Mouse (Mus musculus) CH12.LX (cell line): ENCODE results near the gene Rras2. TPM values are rescaled to one million over a fixed set of nuclear protein-coding genes. Genes with fewer than 3 reads are reported as not detected.

Experiments
- DNase-seq: peaks from one replicate; pipeline ENCODE4 v3.0.0-alpha.2; 2013; ENCODE audit errors: extremely low read depth
- H3K27ac ChIP-seq: 2 replicates; pipeline ENCODE4 v1.5.1; 2012; ENCODE audit warnings: low read depth, mild to moderate bottlenecking, control low read depth, moderate library complexity; ENCODE audit not compliant: insufficient read depth
- H3K27me3 ChIP-seq: replicated peaks from 2 replicates; pipeline ENCODE3; 2012; ENCODE audit warnings: inconsistent platforms
- H3K36me3 ChIP-seq, 2 experiments: replicated peaks in 1 of 2; 2 replicates each; pipeline versions ENCODE3 to v1.6.1; 2012; ENCODE audit warnings: inconsistent platforms in 1 of 2, low read length in 1 of 2, mild to moderate bottlenecking in 1 of 2, mixed read lengths in 1 of 2, moderate library complexity in 1 of 2; ENCODE audit not compliant: control insufficient read depth in 1 of 2, insufficient read depth in 1 of 2
- H3K4me1 ChIP-seq, 2 experiments: 2 replicates each; pipeline ENCODE4 v1.6.1; 2012; ENCODE audit warnings: inconsistent platforms in 1 of 2, moderate library complexity in 1 of 2; ENCODE audit not compliant: insufficient read depth in 2 of 2, control insufficient read depth in 1 of 2
- H3K4me2 ChIP-seq: 2 replicates; pipeline ENCODE4 v1.6.1; 2012; ENCODE audit warnings: low read depth, mild to moderate bottlenecking, control low read depth; ENCODE audit not compliant: poor library complexity, insufficient read depth, severe bottlenecking
- H3K4me3 ChIP-seq, 3 experiments: fragments of 150-350 bp in 1 of 3; sonication (generic) in 1 of 3; replicated peaks in 1 of 3; 2 replicates each; pipeline versions ENCODE3 to v1.5.1; 2011 to 2012; ENCODE audit warnings: low read depth in 2 of 3, low read length in 2 of 3, mild to moderate bottlenecking in 2 of 3, moderate library complexity in 2 of 3, control low read depth in 1 of 3, improper control_type of control experiment in 1 of 3, inconsistent platforms in 1 of 3, mixed read lengths in 1 of 3; ENCODE audit not compliant: poor library complexity in 1 of 3
- H3K79me2 ChIP-seq: replicated peaks from 2 replicates; pipeline ENCODE4 v1.6.1; 2012; ENCODE audit warnings: mild to moderate bottlenecking, moderate library complexity; ENCODE audit not compliant: control insufficient read depth, poor library complexity, insufficient read depth, severe bottlenecking; ENCODE audit errors: extremely low read depth
- H3K9ac ChIP-seq: 2 replicates; pipeline ENCODE4 v1.6.1; 2012; ENCODE audit warnings: low read depth, mild to moderate bottlenecking, control low read depth, moderate library complexity; ENCODE audit not compliant: insufficient read depth
- H3K9me3 ChIP-seq: replicated peaks from 2 replicates; pipeline ENCODE3; 2012; ENCODE audit warnings: low read length, inconsistent platforms, mixed read lengths
- CHD2 ChIP-seq: IDR thresholded peaks from 2 replicates; pipeline ENCODE4 v1.6.1; 2011; ENCODE audit warnings: low read length, improper control_type of control experiment
- CTCF ChIP-seq, 2 experiments: IDR thresholded peaks in 1 of 2; conservative IDR thresholded peaks in 1 of 2; 2 replicates each; pipeline ENCODE4 v1.5.1; 2011 to 2012; ENCODE audit warnings: low read depth in 2 of 2, low read length in 2 of 2, improper control_type of control experiment in 1 of 2, inconsistent platforms in 1 of 2, mild to moderate bottlenecking in 1 of 2, moderate library complexity in 1 of 2
- ELF1 ChIP-seq: IDR thresholded peaks from 2 replicates; pipeline ENCODE4 v1.6.1; 2014; ENCODE audit warnings: low read depth, mild to moderate bottlenecking, inconsistent platforms, low read length, improper control_type of control experiment
- ETS1 ChIP-seq: conservative IDR thresholded peaks from 2 replicates; pipeline ENCODE4 v1.6.1; 2012; ENCODE audit warnings: low read depth, mild to moderate bottlenecking, inconsistent platforms, low read length, improper control_type of control experiment, moderate library complexity
- GABPA ChIP-seq: IDR thresholded peaks from 2 replicates; pipeline ENCODE4 v1.6.1; 2012; ENCODE audit warnings: low read depth, low read length, improper control_type of control experiment, inconsistent platforms; ENCODE audit not compliant: insufficient replicate concordance
- HCFC1 ChIP-seq: IDR thresholded peaks from 2 replicates; pipeline ENCODE4 v1.6.1; 2012; ENCODE audit warnings: low read depth, mild to moderate bottlenecking, inconsistent platforms, low read length, improper control_type of control experiment
- JUN ChIP-seq: IDR thresholded peaks from 2 replicates; pipeline ENCODE4 v1.6.1; 2011; ENCODE audit warnings: low read depth, mild to moderate bottlenecking, low read length, improper control_type of control experiment, moderate library complexity; ENCODE audit not compliant: insufficient read depth
- MAZ ChIP-seq: IDR thresholded peaks from 2 replicates; pipeline ENCODE4 v1.6.1; 2012; ENCODE audit warnings: low read depth, mild to moderate bottlenecking, inconsistent platforms, low read length, improper control_type of control experiment, moderate library complexity
- MXI1 ChIP-seq: IDR thresholded peaks from 2 replicates; pipeline ENCODE4 v1.6.1; 2011; ENCODE audit warnings: mild to moderate bottlenecking, low read depth, low read length, improper control_type of control experiment
- MYC ChIP-seq: IDR thresholded peaks from 2 replicates; pipeline ENCODE4 v1.6.1; 2011; ENCODE audit warnings: low read depth, mild to moderate bottlenecking, improper control_type of control experiment, low read length
- NELFE ChIP-seq: IDR thresholded peaks from 2 replicates; pipeline ENCODE4 v1.6.1; 2011; ENCODE audit warnings: low read depth, low read length, improper control_type of control experiment
- NRF1 ChIP-seq: IDR thresholded peaks from 2 replicates; pipeline ENCODE4 v1.6.1; 2014; ENCODE audit warnings: low read depth, mild to moderate bottlenecking, inconsistent platforms, low read length, improper control_type of control experiment, moderate library complexity
- RAD21 ChIP-seq: IDR thresholded peaks from 2 replicates; pipeline ENCODE4 v1.6.1; 2011; ENCODE audit warnings: low read depth, mild to moderate bottlenecking, low read length, improper control_type of control experiment, moderate library complexity
- RCOR1 ChIP-seq: conservative IDR thresholded peaks from 2 replicates; pipeline ENCODE4 v1.6.1; 2012; ENCODE audit warnings: low read depth, mild to moderate bottlenecking, inconsistent platforms, low read length, improper control_type of control experiment
- SIN3A ChIP-seq: IDR thresholded peaks from 2 replicates; pipeline ENCODE4 v1.6.1; 2012; ENCODE audit warnings: low read length, improper control_type of control experiment, inconsistent platforms
- SMC3 ChIP-seq: IDR thresholded peaks from 2 replicates; pipeline ENCODE4 v1.6.1; 2011; ENCODE audit warnings: low read depth, low read length, improper control_type of control experiment
- TCF12 ChIP-seq: IDR thresholded peaks from 2 replicates; pipeline ENCODE4 v1.6.1; 2014; ENCODE audit warnings: low read depth, mild to moderate bottlenecking, inconsistent platforms, low read length, improper control_type of control experiment
- UBTF ChIP-seq: IDR thresholded peaks from 2 replicates; pipeline ENCODE4 v1.6.1; 2012; ENCODE audit warnings: low read depth, mild to moderate bottlenecking, inconsistent platforms, low read length, improper control_type of control experiment, moderate library complexity
- USF1 ChIP-seq: IDR thresholded peaks from 2 replicates; pipeline ENCODE4 v1.6.1; 2014; ENCODE audit warnings: low read depth, mild to moderate bottlenecking, inconsistent platforms, low read length, improper control_type of control experiment
- USF2 ChIP-seq: conservative IDR thresholded peaks from 2 replicates; pipeline ENCODE4 v1.6.1; 2011; ENCODE audit warnings: low read depth, low read length, improper control_type of control experiment
- ZMIZ1 ChIP-seq: IDR thresholded peaks from 2 replicates; pipeline ENCODE4 v1.6.1; 2012; ENCODE audit warnings: low read depth, mild to moderate bottlenecking, inconsistent platforms, low read length, improper control_type of control experiment
- dilution Hi-C: fragments of 300-500 bp; cut with MboI; formaldehyde crosslinking; loops from 2 replicates; pipeline ENCODE4 v1.14.3; 2020; ENCODE audit warnings: low sequenced_read_pairs; ENCODE audit not compliant: extremely low pct_unique_long_range_greater_than_20kb, extremely low pct_ligation_motif_present
- in situ Hi-C: fragments of 300-500 bp; cut with MboI; formaldehyde crosslinking; loops from 3 replicates; pipeline ENCODE4 v1.14.3; 2019; ENCODE audit warnings: low sequenced_read_pairs, low pct_ligation_motif_present, low pct_unique_long_range_greater_than_20kb, mixed read lengths
- polyA plus RNA-seq: library from polyadenylated mRNA; unstranded; fragments of >175 nt; gene quantifications from 2 replicates; pipeline ENCODE4 v1.2.1, GENCODE M21; 2012; ENCODE audit warnings: low read depth; ENCODE audit not compliant: insufficient read length
- total RNA-seq, 2 experiments: library from RNA; depleted of rRNA; stranded (reverse); fragments of 300-350 nt in 1 of 2; fragments of >200 nt in 1 of 2; gene quantifications; 2 replicates each; pipeline ENCODE4 v1.2.3; 2012 to 2014

The Rras2 gene
- total and polyA plus RNA-seq, 3 experiments: 11.2 to 36.0 (median 18.4) TPM

GRCm38 (mm10) chr7:114149135-114149534, 31.6 kb upstream of the Rras2 start:
- no peak overlapping the region for H3K27ac ChIP-seq
- no peaks in the 10 kb centered on the region for H3K79me2 ChIP-seq
- no peak for DNase-seq
- no peak overlapping the region for H3K9ac ChIP-seq
- in situ Hi-C loops: no loop called here
- no peaks in the 10 kb centered on the region for H3K36me3 ChIP-seq
- dilution Hi-C loops: no loop called here
- peaks cover 4% of the 10 kb centered on the region for H3K9me3 ChIP-seq
- TF ChIP-seq RAD21: no peak
- no peak for TF ChIP-seq USF1
- TF ChIP-seq MXI1: no peak
- TF ChIP-seq MYC: no peak
- TF ChIP-seq MAZ: no peak
- TF ChIP-seq JUN: no peak
- no peak for TF ChIP-seq NRF1
- no peak for TF ChIP-seq TCF12
- no peak for TF ChIP-seq ZMIZ1
- no peak for TF ChIP-seq ELF1
- no peak for TF ChIP-seq CTCF (conservative IDR thresholded peaks at IDR 0.05 in 1 of 2, IDR thresholded peaks at IDR 0.05 in 1 of 2; ENCODE audit: low read depth in 2 of 2, low read length in 2 of 2)
- TF ChIP-seq, all 38 proteins: peak for 0
- Histone ChIP-seq H3K27me3 (no peaks in the 10 kb centered on the region), H3K4me2 (no peak overlapping the region), H3K4me3 (no peak overlapping the region), H3K4me1 (peaks cover 0 to 2% of the 10 kb centered on the region in 2 experiments; a peak in 2 of 4 replicates)

DNA sequence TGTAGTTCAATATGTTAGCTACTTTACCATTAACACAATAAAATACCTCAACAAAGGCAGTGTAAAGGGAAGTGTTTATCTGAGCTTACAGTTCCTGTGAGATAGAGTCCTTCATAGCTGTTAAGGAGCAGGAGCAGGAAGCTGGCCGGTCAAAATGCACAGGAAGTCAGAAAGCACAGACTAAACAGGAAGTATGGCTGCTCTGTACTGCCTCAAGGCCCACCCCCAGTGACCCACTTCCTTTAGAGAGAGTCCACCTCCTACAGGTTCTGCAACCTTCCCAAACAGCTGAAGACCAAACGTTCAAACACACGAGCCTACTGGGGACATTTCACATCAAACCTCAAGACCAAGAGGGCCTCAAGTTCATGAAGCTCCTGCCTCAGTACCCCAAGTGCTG, 28.3 kb upstream of the Rras2 start:
- Histone ChIP-seq H3K4me3 (no peak overlapping the region), H3K9ac (no peak overlapping the region), H3K9me3 (peaks cover 4% of the 10 kb centered on the region), H3K79me2 (no peaks in the 10 kb centered on the region), H3K27ac (no peak overlapping the region), H3K4me2 (no peak overlapping the region), H3K36me3 (no peaks in the 10 kb centered on the region), H3K27me3 (no peaks in the 10 kb centered on the region), H3K4me1 (peaks cover 0 to 2% of the 10 kb centered on the region in 2 experiments; a peak in 2 of 4 replicates)
- dilution Hi-C loops (no loop called here), in situ Hi-C loops (no loop called here)
- peak; percentile 21 for DNase-seq
- TF ChIP-seq USF1: no peak
- TF ChIP-seq MYC: no peak
- TF ChIP-seq GABPA: no peak

GRCm38 (mm10) chr7:114142151-114142798, 24.7 kb upstream of the Rras2 start:
- no peaks in the 10 kb centered on the region for H3K9me3 ChIP-seq
- H3K4me2 ChIP-seq: no peak overlapping the region
- dilution Hi-C loops (no loop called here), in situ Hi-C loops (no loop called here)
- H3K9ac ChIP-seq: no peak overlapping the region
- TF ChIP-seq ELF1 (no peak), USF2 (no peak), RCOR1 (no peak), UBTF (no peak), TCF12 (no peak), NELFE (no peak), HCFC1 (no peak), SMC3 (no peak), CHD2 (no peak), ETS1 (no peak), GABPA (no peak), SIN3A (no peak), NRF1 (no peak)
- no peak for DNase-seq
- no peak overlapping the region for H3K4me3 ChIP-seq
- peaks cover 0 to 13% of the 10 kb centered on the region in 2 experiments; a peak in 3 of 4 replicates for H3K4me1 ChIP-seq
- H3K27me3 ChIP-seq: no peaks in the 10 kb centered on the region
- no peaks in the 10 kb centered on the region for H3K36me3 ChIP-seq
- H3K79me2 ChIP-seq: no peaks in the 10 kb centered on the region
- H3K27ac ChIP-seq: no peak overlapping the region
